Mouse (Mus musculus) heart, adult 9 months (tissue): ENCODE data around the gene Fam214a.

Experiments used
- DNase-seq, 2 experiments: peaks; one replicate each; pipeline ENCODE4 v3.0.0; 2022; ENCODE audit warnings: low spot score in 2 of 2

Fam214a gene

DNA sequence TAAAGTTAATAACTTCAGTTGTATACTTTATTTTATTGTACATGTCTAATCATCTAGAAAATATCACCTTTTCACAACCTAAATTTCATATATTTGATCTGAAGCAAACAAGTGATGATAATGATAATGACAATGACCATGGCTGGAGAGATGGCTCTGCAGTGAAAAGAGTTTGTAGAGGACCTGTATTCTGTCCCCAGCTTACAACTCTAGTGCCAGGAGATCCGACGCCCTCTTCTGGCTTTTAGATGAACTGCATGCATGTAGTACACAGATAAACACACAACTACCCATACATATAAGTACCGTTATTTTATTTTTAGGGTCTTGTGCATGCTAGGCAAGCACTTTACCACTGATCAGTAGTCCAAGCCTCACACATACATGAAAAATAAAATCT, 1.2 kb upstream of the Fam214a start:
- no peak for DNase-seq

GRCm38 (mm10) chr9:74952106-74952505, 578 bp upstream of the Fam214a start:
- peak; percentile 52 to 57 for DNase-seq

GRCm38 (mm10) chr9:74953265-74953958, 728 bp downstream of the Fam214a start:
- DNase-seq, result peak; percentile 69

- no peak for DNase-seq
Observed at GRCm38 (mm10) chr9:74953959-74954279, 1.2 kb downstream of the Fam214a start.

DNA sequence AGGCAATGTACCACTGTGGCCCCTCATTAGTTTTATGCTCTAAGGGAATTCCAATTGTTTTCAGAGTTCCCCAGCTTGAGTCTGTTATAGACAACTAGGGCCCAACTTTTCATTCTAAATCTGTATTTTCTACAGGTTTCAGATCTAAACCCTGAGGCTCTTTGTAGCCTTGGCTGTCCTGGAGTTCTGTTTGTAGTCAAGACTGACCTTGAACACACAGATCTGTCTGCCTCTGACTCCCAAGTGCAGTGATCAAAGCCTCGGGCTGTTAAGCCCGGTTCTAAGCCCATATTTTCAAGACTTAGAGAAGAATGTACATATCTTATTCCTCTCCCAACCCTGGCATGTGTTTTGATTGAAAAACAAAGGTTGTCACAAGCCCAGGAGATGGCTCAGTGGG, 1.7 kb downstream of the Fam214a start:
- no peak for DNase-seq

- DNase-seq, result no peak
Observed at GRCm38 (mm10) chr9:74960630-74961029, 7.9 kb downstream of the Fam214a start.

GRCm38 (mm10) chr9:74961073-74961575, 8.4 kb downstream of the Fam214a start:
- no peak for DNase-seq

DNA sequence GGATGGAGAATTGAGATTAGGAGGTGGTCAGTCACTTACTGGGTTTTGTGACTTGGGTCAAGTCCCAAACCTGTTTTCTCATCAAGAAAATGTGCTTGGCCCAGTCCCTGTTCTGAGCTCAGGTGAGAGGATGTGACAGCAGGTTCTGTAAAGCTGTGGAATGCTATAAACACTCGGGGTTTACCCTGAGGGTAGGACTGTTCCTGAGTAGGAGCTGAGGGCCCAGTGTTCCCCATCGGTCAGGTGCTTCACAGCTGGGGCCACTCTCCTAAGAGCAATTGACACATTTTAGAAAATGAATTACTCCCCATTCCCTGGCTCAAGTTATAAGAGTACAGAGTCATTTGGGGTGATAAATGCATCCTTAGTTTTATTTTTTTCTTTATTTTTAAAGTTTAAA, 11.3 kb downstream of the Fam214a start:
- DNase-seq, result no peak

- DNase-seq, result no peak
Observed at GRCm38 (mm10) chr9:74964866-74965384, 12.2 kb downstream of the Fam214a start.

GRCm38 (mm10) chr9:74966200-74966599, 13.5 kb downstream of the Fam214a start:
- no peak for DNase-seq

GRCm38 (mm10) chr9:74968647-74969428, 16.2 kb downstream of the Fam214a start:
- no peak for DNase-seq

GRCm38 (mm10) chr9:74970591-74970990, 17.9 kb downstream of the Fam214a start:
- no peak for DNase-seq

DNA sequence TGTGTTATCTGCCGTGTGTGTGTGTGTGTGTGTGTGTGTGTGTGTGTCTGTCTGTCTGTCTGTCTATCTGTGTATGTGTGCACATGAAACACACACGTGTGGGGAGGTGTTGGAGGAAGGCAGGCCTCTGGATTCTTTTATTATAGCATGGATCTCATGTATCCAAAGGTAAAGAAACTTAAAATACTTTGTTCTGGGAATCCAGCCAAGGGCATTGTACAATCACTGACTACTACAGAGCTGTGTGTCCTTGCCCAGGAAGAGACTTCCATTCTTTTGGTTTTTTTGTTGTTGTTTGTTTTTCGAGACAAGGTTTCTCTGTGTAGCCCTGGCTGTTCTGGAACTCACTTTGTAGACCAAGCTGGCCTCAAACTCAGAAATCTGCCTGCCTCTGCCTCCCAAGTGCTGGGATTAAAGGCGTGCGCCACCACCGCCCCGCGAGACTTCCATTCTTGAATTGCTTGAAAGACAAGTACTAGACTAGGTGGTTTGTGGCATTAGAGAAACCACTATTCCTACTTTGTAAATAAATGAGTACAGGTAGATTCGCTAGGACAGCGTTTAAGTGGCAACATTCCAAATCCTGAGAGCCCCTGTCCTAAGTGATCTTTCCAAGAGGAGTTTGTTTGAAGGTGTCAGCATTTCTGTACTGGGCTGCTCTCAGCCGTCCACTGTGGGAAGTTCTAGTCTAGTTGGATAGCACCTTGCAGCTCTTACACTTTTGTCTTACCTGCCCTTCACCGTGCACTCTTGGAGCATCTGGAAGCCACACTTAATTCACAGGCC, 18.7 kb downstream of the Fam214a start:
- no peak for DNase-seq

DNA sequence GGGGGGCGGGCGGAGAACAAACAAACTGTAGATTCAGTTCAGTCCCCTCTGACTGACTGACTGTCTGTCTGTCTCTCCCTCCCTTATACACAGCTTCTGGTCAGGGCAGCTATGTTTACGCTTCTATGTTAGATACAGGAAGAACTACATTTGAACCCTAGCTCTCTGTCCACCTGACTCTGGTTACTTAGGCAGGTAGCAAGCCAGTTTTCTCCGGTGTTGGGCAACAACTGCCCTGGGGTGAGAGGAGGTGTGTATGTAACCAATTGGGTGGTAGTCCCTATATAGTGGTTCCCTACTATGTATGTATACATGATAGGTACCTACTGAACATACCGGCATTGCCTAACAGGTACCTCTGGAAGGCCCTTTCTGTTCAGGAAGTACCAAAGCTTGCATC, 20.1 kb downstream of the Fam214a start:
- DNase-seq, result no peak

DNA sequence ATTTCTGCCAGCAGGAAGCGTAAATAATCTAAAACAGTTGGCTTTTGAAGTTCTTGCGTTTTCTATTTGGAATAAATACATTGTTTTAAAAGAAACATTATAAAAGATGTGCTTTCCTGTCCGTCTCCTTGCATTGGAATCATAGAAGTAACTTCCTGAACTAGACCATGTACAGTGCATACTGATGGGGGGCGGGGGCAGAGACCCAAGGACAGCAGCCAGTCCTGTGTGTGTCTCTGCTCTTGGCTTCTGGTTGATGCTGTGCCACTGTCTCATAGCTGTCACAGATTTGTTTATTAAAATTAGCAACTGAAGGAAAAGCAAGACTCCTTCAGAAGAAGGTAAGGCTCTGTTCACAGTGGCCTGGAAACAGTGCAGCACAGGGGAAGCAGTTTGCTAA, 20.5 kb downstream of the Fam214a start:
- no peak for DNase-seq

DNA sequence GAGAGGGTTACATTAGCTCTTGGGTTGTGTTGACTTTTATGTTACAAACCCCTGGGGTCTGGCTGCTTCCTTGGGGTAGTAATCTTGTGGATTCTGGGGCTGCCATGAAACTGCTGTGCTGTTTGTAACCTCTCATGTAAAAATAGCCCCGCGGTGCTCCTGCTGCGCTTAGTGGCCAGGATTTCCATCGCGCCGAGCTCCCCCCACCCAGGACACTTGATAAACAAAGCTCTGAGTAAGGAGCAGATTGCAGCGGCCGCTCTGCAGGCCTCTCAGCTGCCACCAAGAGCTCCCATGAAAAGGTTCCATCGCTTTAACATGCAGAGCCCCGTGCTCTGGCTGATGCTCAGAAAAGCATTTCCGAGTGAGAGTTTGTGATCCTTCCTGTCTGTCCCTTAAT, 22.1 kb downstream of the Fam214a start:
- DNase-seq, result peak in 1 of 2 experiments; percentile 39

GRCm38 (mm10) chr9:74975416-74975815, 22.7 kb downstream of the Fam214a start:
- no peak for DNase-seq

DNA sequence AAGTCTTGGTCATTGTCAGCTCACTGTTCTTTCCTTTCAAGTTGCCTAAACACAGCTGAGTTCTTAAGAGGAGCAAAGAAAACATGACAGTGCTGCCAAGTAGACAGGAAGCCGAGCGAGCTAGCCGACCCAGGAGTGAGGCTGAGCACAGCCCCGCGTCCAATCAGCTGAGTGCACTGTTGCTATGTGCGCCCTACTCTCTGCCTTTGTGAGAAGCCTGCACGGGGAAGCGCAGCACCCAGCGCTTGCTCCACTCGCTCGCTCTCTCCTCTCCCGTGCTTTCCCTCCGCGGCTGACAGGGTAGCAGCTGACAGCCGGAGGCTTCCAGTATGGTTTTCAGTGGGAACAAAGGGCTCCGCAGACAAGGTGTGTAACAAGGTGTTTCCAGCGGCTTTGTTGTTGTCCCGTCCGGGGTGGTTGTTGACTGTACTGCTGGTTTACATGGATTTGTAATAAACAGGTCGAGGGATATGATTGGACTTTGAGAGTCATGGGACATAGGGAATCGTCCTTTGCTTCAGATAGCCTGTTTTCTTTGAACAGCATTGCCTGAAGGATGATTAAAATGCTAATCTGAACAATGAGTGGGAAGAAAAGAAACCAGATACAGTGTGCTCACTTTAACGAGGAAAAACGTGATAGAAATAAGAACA, 23.4 kb downstream of the Fam214a start:
- DNase-seq, result peak; percentile 93 to 96

GRCm38 (mm10) chr9:74977251-74977650, 24.6 kb downstream of the Fam214a start:
- DNase-seq, result no peak

- DNase-seq, result no peak
Observed at GRCm38 (mm10) chr9:74977962-74978361, 25.3 kb downstream of the Fam214a start.

GRCm38 (mm10) chr9:74978868-74979267, 26.2 kb downstream of the Fam214a start:
- DNase-seq, result no peak

DNA sequence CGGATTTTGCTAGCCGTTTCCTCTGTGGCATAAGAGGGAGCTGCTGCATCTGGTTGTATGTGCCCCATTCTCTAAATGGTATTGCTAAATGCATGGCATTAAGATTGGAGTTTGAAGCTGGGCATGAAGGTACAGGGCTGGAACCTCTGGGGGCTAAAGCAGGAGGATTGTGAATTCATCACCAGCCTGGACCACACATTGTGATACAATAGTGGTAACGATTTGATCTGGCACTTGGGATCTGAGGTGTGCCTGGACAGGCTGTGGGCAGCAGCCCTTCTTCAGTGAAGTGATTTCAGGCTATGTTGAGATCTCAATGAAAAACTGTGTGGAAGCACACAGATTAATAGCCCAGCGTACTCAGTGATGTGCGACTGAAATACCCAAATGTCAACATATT, 26.7 kb downstream of the Fam214a start:
- no peak for DNase-seq
